Mouse (Mus musculus) ES-E14 (cell line): ENCODE data around the gene Rpl6. TPM values are rescaled to one million over a fixed set of nuclear protein-coding genes. Genes with fewer than 3 reads are reported as not detected.

Source experiments
- DNase-seq: peaks from one replicate; pipeline ENCODE4 v3.0.0-alpha.2; 2013; ENCODE audit warnings: low read depth, low spot score
- H3K27ac ChIP-seq: 2 replicates; pipeline ENCODE4 v1.5.1; 2012; ENCODE audit warnings: low read depth, mild to moderate bottlenecking, low read length, moderate library complexity, mixed read lengths; ENCODE audit not compliant: poor library complexity, insufficient read depth, severe bottlenecking
- H3K36me3 ChIP-seq: 2 replicates; pipeline ENCODE4 v1.6.1; 2012; ENCODE audit warnings: mild to moderate bottlenecking, low read length, moderate library complexity, mixed read lengths; ENCODE audit not compliant: control insufficient read depth, poor library complexity, insufficient read depth, severe bottlenecking
- H3K4me1 ChIP-seq, 2 experiments: fragments of 150-350 bp in 1 of 2; sonication (generic) in 1 of 2; 2 replicates each; pipeline ENCODE4 v1.6.1; 2012; ENCODE audit warnings: low read length in 2 of 2, mild to moderate bottlenecking in 1 of 2, mixed read lengths in 1 of 2; ENCODE audit not compliant: control insufficient read depth in 2 of 2, insufficient read depth in 2 of 2, poor library complexity in 1 of 2
- H3K4me3 ChIP-seq, 2 experiments: fragments of 150-350 bp in 1 of 2; sonication (generic) in 1 of 2; 2 replicates each; pipeline ENCODE4 v1.5.1; 2012; ENCODE audit warnings: low read length in 2 of 2, low read depth in 1 of 2, mild to moderate bottlenecking in 1 of 2, mixed read lengths in 1 of 2; ENCODE audit not compliant: insufficient read depth in 1 of 2, poor library complexity in 1 of 2, severe bottlenecking in 1 of 2
- H3K9ac ChIP-seq: 2 replicates; pipeline ENCODE4 v1.6.1; 2012; ENCODE audit warnings: low read depth, mild to moderate bottlenecking, low read length, mixed read lengths; ENCODE audit not compliant: poor library complexity, insufficient read depth, severe bottlenecking
- H3K9me3 ChIP-seq: fragments of 150-350 bp; sonication (generic); 2 replicates; pipeline ENCODE4 v1.6.1; 2012; ENCODE audit warnings: low read depth, mild to moderate bottlenecking, low read length; ENCODE audit not compliant: control insufficient read depth, insufficient read depth
- CHD2 ChIP-seq: IDR thresholded peaks from 2 replicates; pipeline ENCODE4 v1.6.1; 2014; ENCODE audit warnings: mild to moderate bottlenecking, low read depth, low read length, inconsistent platforms
- HCFC1 ChIP-seq: IDR thresholded peaks from 2 replicates; pipeline ENCODE4 v1.6.1; 2012; ENCODE audit warnings: low read length, inconsistent platforms, borderline replicate concordance; ENCODE audit not compliant: insufficient read depth
- MAFK ChIP-seq: IDR thresholded peaks from 2 replicates; pipeline ENCODE4 v1.6.1; 2014; ENCODE audit warnings: mild to moderate bottlenecking, low read depth, low read length, inconsistent platforms; ENCODE audit not compliant: insufficient read depth
- ZC3H11A ChIP-seq: IDR thresholded peaks from 2 replicates; pipeline ENCODE4 v1.6.1; 2012; ENCODE audit warnings: low read depth, mild to moderate bottlenecking, inconsistent platforms, low read length, borderline replicate concordance
- ZNF384 ChIP-seq: IDR thresholded peaks from 2 replicates; pipeline ENCODE4 v1.6.1; 2012; ENCODE audit warnings: low read depth, low read length, inconsistent platforms
- in situ Hi-C, 2 experiments: fragments of 600-800 bp; cut with MboI; formaldehyde crosslinking; loops; one replicate each; pipeline ENCODE4 v1.15.1; 2025; ENCODE audit warnings: low sequenced_read_pairs in 2 of 2, inconsistent platforms in 1 of 2; ENCODE audit not compliant: unreplicated experiment in 2 of 2
- total RNA-seq: library from RNA; depleted of rRNA; stranded (reverse); fragments of 300-350 nt; gene quantifications from 2 replicates; pipeline ENCODE4 v1.2.3, GENCODE M21; 2012

The Rpl6 gene
- total RNA-seq, 1 experiment, result 2,169 TPM

GRCm38 (mm10) chr5:121184945-121185551 is 19.2 kb upstream of the Rpl6 start:
- in situ Hi-C loops, result no loop called here
- Histone ChIP-seq H3K9me3 (no peaks in the 10 kb centered on the region), H3K9ac (no peak overlapping the region), H3K27ac (no peak overlapping the region), H3K4me3 (no peak overlapping the region), H3K36me3 (no peaks in the 10 kb centered on the region; the same call in 1 of the 2 replicates), H3K4me1 (peaks cover 7 to 20% of the 10 kb centered on the region in 2 experiments)
- no peak for DNase-seq
- TF ChIP-seq MAFK, result no peak
- TF ChIP-seq ZC3H11A, result no peak
- TF ChIP-seq ZNF384, result no peak
- no peak for TF ChIP-seq HCFC1
- no peak for TF ChIP-seq CHD2

- in situ Hi-C loops, result no loop called here
- no peak overlapping the region for H3K27ac ChIP-seq
- TF ChIP-seq CHD2 (no peak), MAFK (no peak), ZNF384 (no peak), ZC3H11A (no peak), HCFC1 (no peak)
- peaks cover 4 to 20% of the 10 kb centered on the region in 2 experiments; a peak in 3 of 4 replicates for H3K4me1 ChIP-seq
- no peak overlapping the region for H3K9ac ChIP-seq
- H3K9me3 ChIP-seq, result no peaks in the 10 kb centered on the region
- no peak overlapping the region for H3K4me3 ChIP-seq
- no peaks in the 10 kb centered on the region; the same call in 1 of the 2 replicates for H3K36me3 ChIP-seq
- DNase-seq, result no peak
These were observed 16.7 kb upstream of the Rpl6 start for GRCm38 (mm10) chr5:121187580-121188001.

GRCm38 (mm10) chr5:121188265-121188664 is 16.0 kb upstream of the Rpl6 start:
- TF ChIP-seq ZNF384, result no peak
- no peak for TF ChIP-seq CHD2
- no peak for TF ChIP-seq MAFK
- TF ChIP-seq HCFC1, result no peak
- TF ChIP-seq ZC3H11A, result no peak
- H3K9ac ChIP-seq, result no peak overlapping the region
- peaks cover 4 to 18% of the 10 kb centered on the region in 2 experiments; a peak in 3 of 4 replicates for H3K4me1 ChIP-seq
- no peak overlapping the region for H3K4me3 ChIP-seq
- no peaks in the 10 kb centered on the region; the same call in 1 of the 2 replicates for H3K36me3 ChIP-seq
- in situ Hi-C loops, result no loop called here
- H3K9me3 ChIP-seq, result no peaks in the 10 kb centered on the region
- no peak overlapping the region for H3K27ac ChIP-seq
- DNase-seq, result no peak

- H3K27ac ChIP-seq, result no peak overlapping the region
- no peak for DNase-seq
- no peaks in the 10 kb centered on the region; the same call in 1 of the 2 replicates for H3K36me3 ChIP-seq
- no peaks in the 10 kb centered on the region for H3K9me3 ChIP-seq
- H3K9ac ChIP-seq, result no peak overlapping the region
- no peak for TF ChIP-seq ZC3H11A
- TF ChIP-seq ZNF384, result no peak
- TF ChIP-seq MAFK, result no peak
- TF ChIP-seq HCFC1, result no peak
- TF ChIP-seq CHD2, result no peak
- H3K4me3 ChIP-seq, result no peak overlapping the region
- H3K4me1 ChIP-seq, result peaks cover 4 to 18% of the 10 kb centered on the region in 2 experiments; a peak in 3 of 4 replicates
- in situ Hi-C loops, result no loop called here
These were observed 15.1 kb upstream of the Rpl6 start for GRCm38 (mm10) chr5:121189182-121189581.

GRCm38 (mm10) chr5:121190210-121190835 is 14.0 kb upstream of the Rpl6 start:
- H3K4me1 ChIP-seq, result peaks cover 4 to 14% of the 10 kb centered on the region in 2 experiments; a peak in 3 of 4 replicates
- H3K9me3 ChIP-seq, result no peaks in the 10 kb centered on the region

More at GRCm38 (mm10) chr5:121190210-121190835, 14.0 kb upstream of the Rpl6 start:
- TF ChIP-seq MAFK (no peak), HCFC1 (no peak), ZC3H11A (no peak), CHD2 (no peak), ZNF384 (no peak)
- Histone ChIP-seq H3K36me3 (no peaks in the 10 kb centered on the region; the same call in 1 of the 2 replicates), H3K4me3 (peak overlapping the region; percentile 92 to 94), H3K9ac (peak overlapping the region; percentile 92), H3K27ac (no peak overlapping the region)
- in situ Hi-C loops, result no loop called here
- no peak for DNase-seq
